Mouse (Mus musculus) stomach, postnatal 0 days (tissue): Measurements from ENCODE around the gene Pdzd8. TPM values are rescaled to one million over a fixed set of nuclear protein-coding genes. Genes with fewer than 3 reads are reported as not detected.

Source experiments
- ATAC-seq: fragments of 200-750 bp; cut with Nextera tagmentation; 2 replicates; pipeline ENCODE4 v1.8.0; 2017; ENCODE audit not compliant: low FRiP score, low TSS enrichment
- DNase-seq: peaks from one replicate; pipeline ENCODE4 v3.0.0-alpha.2; 2016; ENCODE audit warnings: low spot score
- H3K27ac ChIP-seq: fragments of 300-500 bp; sonication (generic); replicated peaks from 2 replicates; pipeline ENCODE4 v1.5.1; 2014; ENCODE audit warnings: mild to moderate bottlenecking, control low read depth
- H3K27me3 ChIP-seq: fragments of 300-500 bp; sonication (generic); 2 replicates; pipeline ENCODE4 v1.6.1; 2014; ENCODE audit warnings: low read length; ENCODE audit not compliant: control insufficient read depth, insufficient read depth
- H3K36me3 ChIP-seq: fragments of 300-500 bp; sonication (generic); 2 replicates; pipeline ENCODE4 v1.6.1; 2014; ENCODE audit warnings: low read length, mixed read lengths; ENCODE audit not compliant: control insufficient read depth, insufficient read depth
- H3K4me1 ChIP-seq: fragments of 300-500 bp; sonication (generic); replicated peaks from 2 replicates; pipeline ENCODE4 v1.6.1; 2014; ENCODE audit warnings: antibody characterized with exemption; ENCODE audit not compliant: control insufficient read depth, insufficient read depth
- H3K4me2 ChIP-seq: fragments of 300-500 bp; sonication (generic); replicated peaks from 2 replicates; pipeline ENCODE4 v1.6.1; 2014; ENCODE audit warnings: low read depth, mild to moderate bottlenecking, control low read depth, moderate library complexity
- H3K4me3 ChIP-seq: fragments of 300-500 bp; sonication (generic); 2 replicates; pipeline ENCODE4 v1.5.1; 2014; ENCODE audit warnings: low read depth, low read length, control low read depth
- H3K9ac ChIP-seq: fragments of 300-500 bp; sonication (generic); 2 replicates; pipeline ENCODE4 v1.6.1; 2014; ENCODE audit warnings: mild to moderate bottlenecking, low read length, control low read depth, mixed read lengths
- H3K9me3 ChIP-seq: fragments of 300-500 bp; sonication (generic); 2 replicates; pipeline ENCODE4 v1.6.1; 2016; ENCODE audit warnings: low read length; ENCODE audit not compliant: control insufficient read depth
- CTCF ChIP-seq: IDR thresholded peaks from 2 replicates; pipeline ENCODE4 v1.5.1; 2016; ENCODE audit warnings: antibody characterized with exemption, low read depth, mild to moderate bottlenecking, moderate library complexity
- EP300 ChIP-seq: optimal IDR thresholded peaks from 2 replicates; pipeline ENCODE3; 2016; ENCODE audit warnings: antibody characterized with exemption
- WGBS: fragments of 180-500 bp; shearing (Covaris S2); extraction: QIAGEN DNeasy Blood & Tissue Kit; methylation state at CpG from one replicate; pipeline ENCODE4 v1.1.7; 2014; 5-methylcytosine and 5-hydroxymethylcytosine counted together
- polyA plus RNA-seq: library from polyadenylated mRNA; unstranded; fragments of >200 nt; fragmentation: Nextera tagmentation; extraction: Ambion mirVana; gene quantifications from 2 replicates; pipeline ENCODE4 v1.2.1, GENCODE M21; 2015

Gene Pdzd8
- polyA plus RNA-seq: 4.4 and 4.8 TPM in 2 replicates

DNA sequence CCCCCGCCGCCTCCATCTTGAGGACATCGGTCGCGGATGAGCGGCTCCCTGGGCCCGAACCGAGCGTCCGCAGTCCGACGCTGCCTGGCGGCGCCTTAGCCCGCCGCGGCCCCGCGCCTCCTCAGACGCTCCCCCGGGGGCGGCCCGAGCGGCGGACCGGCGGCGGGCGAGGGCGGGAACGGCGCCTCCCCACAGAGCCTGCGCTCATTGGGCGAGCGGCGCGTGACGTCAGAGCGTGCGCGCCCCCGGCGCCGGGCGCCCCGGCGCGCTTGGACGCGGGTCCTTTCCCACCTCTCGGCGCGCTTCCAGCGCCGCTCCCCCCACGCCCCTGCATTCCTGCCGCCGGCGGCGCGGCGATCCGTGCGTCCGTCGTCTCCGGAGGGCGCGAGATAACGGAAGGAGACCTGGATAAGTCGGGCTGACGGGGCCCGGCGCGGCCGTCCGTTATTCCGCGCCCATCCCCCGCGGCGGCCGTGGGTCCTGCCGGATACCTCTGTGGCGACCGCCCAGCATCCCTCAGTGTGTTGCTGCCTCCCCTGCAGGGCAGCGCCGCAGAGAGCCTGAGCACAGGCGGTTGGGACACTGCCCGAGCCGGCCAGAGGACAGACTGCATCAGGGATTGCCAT, at the start of gene Pdzd8:
TSS of gene Pdzd8 (minus strand) at position 123 of the 626 bp plus-strand sequence.
- H3K4me1 ChIP-seq: no peaks in the 10 kb centered on the region; the same call in 1 of the 2 replicates
- H3K9ac ChIP-seq: peak within 1 kb of the TSS; percentile 88
- peak within 1 kb of the TSS; percentile 90 for H3K27ac ChIP-seq
- TF ChIP-seq EP300 (no peak), CTCF (peak; percentile 38)
- no peaks in the 10 kb centered on the region for H3K9me3 ChIP-seq
- H3K36me3 ChIP-seq: no peaks in the 10 kb centered on the region
- H3K4me2 ChIP-seq: peak within 1 kb of the TSS; percentile 95
- peak; percentile 96 for ATAC-seq
- DNase-seq: peak; percentile 87
- H3K27me3 ChIP-seq: no peaks in the 10 kb centered on the region
- H3K4me3 ChIP-seq: peak within 1 kb of the TSS; percentile 94
- under 1% methylated on average over 77 of the region's 91 CpGs for WGBS

DNA sequence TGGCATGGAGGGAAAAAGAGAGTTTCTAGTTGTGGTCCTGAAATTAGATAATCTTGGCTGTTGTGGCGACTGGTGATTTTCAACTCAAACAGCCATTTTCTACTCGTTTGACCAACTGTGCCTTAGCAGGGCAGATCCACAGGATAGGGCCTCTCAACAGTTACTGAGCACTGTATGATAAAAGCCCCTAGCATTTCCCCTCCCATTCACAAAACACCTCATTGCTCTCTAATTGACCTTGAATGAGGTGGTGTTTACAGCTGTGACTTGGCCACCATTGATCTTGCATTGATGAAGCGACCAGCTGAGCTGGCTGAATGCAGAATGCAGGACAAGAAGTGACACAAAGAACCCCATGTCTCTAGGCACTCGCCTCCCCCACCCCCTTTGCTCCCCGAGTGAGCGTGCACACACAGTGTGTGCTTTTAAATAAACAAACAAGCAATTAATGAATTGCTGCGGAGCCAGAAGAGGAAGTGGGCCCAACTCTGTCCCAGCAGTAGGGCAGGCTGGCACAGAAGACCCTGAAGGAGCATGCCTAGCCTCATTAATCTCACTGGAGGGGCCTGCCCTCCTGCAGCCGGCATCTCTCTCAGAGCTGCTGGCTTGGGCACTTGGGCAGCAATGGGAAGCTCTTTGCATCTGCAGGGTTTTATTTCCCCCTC, 48.3 kb upstream of the Pdzd8 start:
- DNase-seq: no peak
- H3K9ac ChIP-seq: no peak overlapping the region
- no peak for TF ChIP-seq EP300
- TF ChIP-seq CTCF: no peak

GRCm38 (mm10) chr19:59388847-59389606, 43.4 kb upstream of the Pdzd8 start:
- WGBS: 14% methylated on average over 14 of the region's 15 CpGs
- Histone ChIP-seq H3K9me3 (no peaks in the 10 kb centered on the region), H3K27me3 (no peaks in the 10 kb centered on the region), H3K4me1 (no peaks in the 10 kb centered on the region), H3K9ac (no peak overlapping the region), H3K4me2 (peak overlapping the region; percentile 6; the same call in 1 of the 2 replicates), H3K36me3 (no peaks in the 10 kb centered on the region), H3K4me3 (no peak overlapping the region), H3K27ac (no peak overlapping the region)
- TF ChIP-seq CTCF: peak; percentile 80
- no peak for TF ChIP-seq EP300
- peak; percentile 35; the same call in 1 of the 2 replicates for ATAC-seq
- peak; percentile 51 for DNase-seq

More for the DNA sequence above, 48.3 kb upstream of the Pdzd8 start:
- no peaks in the 10 kb centered on the region for H3K9me3 ChIP-seq
- no peak overlapping the region for H3K27ac ChIP-seq
- ATAC-seq: no peak
- H3K4me3 ChIP-seq: no peak overlapping the region
- no peaks in the 10 kb centered on the region for H3K4me1 ChIP-seq
- WGBS: 43% methylated on average over 8 of the region's 8 CpGs
- no peaks in the 10 kb centered on the region for H3K36me3 ChIP-seq
- H3K27me3 ChIP-seq: no peaks in the 10 kb centered on the region
- no peak overlapping the region for H3K4me2 ChIP-seq

GRCm38 (mm10) chr19:59388399-59388798, 42.8 kb upstream of the Pdzd8 start:
- no peak for DNase-seq
- no peak for ATAC-seq

DNA sequence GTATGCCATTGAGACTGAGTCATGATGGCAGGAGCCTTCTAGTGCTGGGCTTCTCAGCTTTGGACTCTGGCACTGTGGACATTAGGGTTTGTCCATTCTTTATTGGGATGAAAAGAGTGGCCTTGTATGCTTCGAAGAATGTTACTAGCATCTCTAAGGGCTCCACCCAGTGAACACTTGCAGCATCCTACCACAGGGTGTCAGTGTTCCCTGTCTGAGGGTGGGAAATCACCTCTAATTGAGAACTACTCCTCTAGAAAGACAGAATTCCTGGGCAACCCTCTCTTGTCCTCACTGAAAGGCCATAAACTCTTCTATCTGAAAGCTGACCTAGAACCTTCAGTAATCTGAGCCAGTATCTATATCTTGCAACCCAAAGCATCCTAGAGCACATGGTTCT, 41.6 kb upstream of the Pdzd8 start:
- H3K4me2 ChIP-seq: no peak overlapping the region
- H3K36me3 ChIP-seq: no peaks in the 10 kb centered on the region
- DNase-seq (no peak), ATAC-seq (no peak)
- no peak overlapping the region for H3K27ac ChIP-seq
- H3K4me3 ChIP-seq: no peak overlapping the region
- no peaks in the 10 kb centered on the region for H3K27me3 ChIP-seq
- TF ChIP-seq EP300 (no peak), CTCF (peak; percentile 77)
- no peak overlapping the region for H3K9ac ChIP-seq
- no peaks in the 10 kb centered on the region for H3K4me1 ChIP-seq
- 47% methylated on average over 1 of the region's 1 CpGs for WGBS
- no peaks in the 10 kb centered on the region for H3K9me3 ChIP-seq

More at GRCm38 (mm10) chr19:59388399-59388798, 42.8 kb upstream of the Pdzd8 start:
- 31% methylated on average over 5 of the region's 5 CpGs for WGBS
- Histone ChIP-seq H3K9me3 (no peaks in the 10 kb centered on the region), H3K4me1 (no peaks in the 10 kb centered on the region), H3K27ac (no peak overlapping the region), H3K36me3 (no peaks in the 10 kb centered on the region), H3K4me3 (no peak overlapping the region), H3K9ac (no peak overlapping the region), H3K27me3 (no peaks in the 10 kb centered on the region), H3K4me2 (no peak overlapping the region)
- no peak for TF ChIP-seq EP300
- no peak for TF ChIP-seq CTCF
